ENCODE assay signal across 8 mouse cellular contexts in the genomic region with DNA sequence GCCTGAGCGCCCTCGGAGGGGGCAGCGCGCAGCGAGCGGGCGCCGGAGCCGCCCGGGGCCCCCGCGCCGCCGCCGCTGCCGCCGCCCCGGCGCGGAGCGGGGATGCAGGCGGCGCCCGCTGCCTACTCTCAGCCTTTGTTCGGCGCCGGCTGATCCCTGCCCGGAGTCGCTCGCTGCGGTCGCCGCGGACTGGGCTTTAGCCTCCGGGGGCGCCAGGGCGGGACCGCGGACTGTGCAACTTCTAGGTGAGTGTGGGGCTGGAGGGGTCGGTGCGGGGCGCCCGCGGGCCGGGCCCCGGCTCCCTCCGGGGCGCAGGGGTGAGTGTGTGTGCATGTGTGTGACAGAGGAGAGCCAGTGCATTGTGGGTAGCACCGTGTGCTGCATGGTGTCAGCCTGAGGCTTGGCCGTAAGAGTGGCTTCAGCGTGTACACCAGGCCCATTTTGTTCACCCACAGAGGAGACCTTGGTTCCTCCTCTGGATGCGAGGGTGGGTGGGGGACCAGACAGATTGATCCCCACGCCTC.
DNase-seq lines count a peak whose midpoint lies in the region; ATAC-seq and TF ChIP-seq lines count a peak whose summit lies in the region.

No protein-coding gene starts in this region.

- DNase-seq in urinary bladder, adult 2 months (ENCODE audit: low spot score), result peak; percentile 51
- DNase-seq in urinary bladder, postnatal 25 days (ENCODE audit: low spot score), result no peak
- peak; percentile 55 to 66 for DNase-seq in layer of hippocampus, postnatal 14 days (ENCODE audit: low spot score in 2 of 2)
- DNase-seq in right cerebral cortex, postnatal 14 days, result peak; percentile 50
- no peak for DNase-seq in urinary bladder, postnatal 14 days (ENCODE audit: low spot score)

- no peak for TF ChIP-seq CTCF in cortical plate, adult 2 months (IDR thresholded peaks at IDR 0.05; ENCODE audit: extremely low read depth, insufficient read depth, low read length)

- peaks cover 70% of the 10 kb centered on the region for H3K79me2 ChIP-seq in macrophage (ENCODE audit: inconsistent target)

- peak overlapping the region; percentile 56 for H3K4me3 ChIP-seq in cortical plate, adult 2 months (ENCODE audit: insufficient read depth, low read length)
- H3K4me3 ChIP-seq in heart, embryonic 15.5 days, result peak overlapping the region; percentile 85
- H3K4me3 ChIP-seq in macrophage (ENCODE audit: inconsistent target), result peak overlapping the region; percentile 6; the same call in 1 of the 2 replicates

- peaks cover 12% of the 10 kb centered on the region for H3K4me1 ChIP-seq in cortical plate, adult 2 months (ENCODE audit: control insufficient read depth, insufficient read depth, low read length)
- H3K4me1 ChIP-seq in heart, embryonic 15.5 days (replicated peaks), result peaks cover 90% of the 10 kb centered on the region

- H3K9me3 ChIP-seq in heart, embryonic 15.5 days (replicated peaks), result no peaks in the 10 kb centered on the region

- 1% methylated on average over 37 of the region's 53 CpGs for WGBS in heart, embryonic 15.5 days
- 3% methylated on average over 43 of the region's 53 CpGs for WGBS in macrophage (ENCODE audit: missing documents)

- peak overlapping the region; percentile 59 for H3K27ac ChIP-seq in cortical plate, adult 2 months (ENCODE audit: insufficient read depth, low read length)
- H3K27ac ChIP-seq in heart, embryonic 15.5 days, result peak overlapping the region; percentile 94
- peak overlapping the region; percentile 60 for H3K27ac ChIP-seq in macrophage

- peak overlapping the region; percentile 91 for H3K9ac ChIP-seq in heart, embryonic 15.5 days

- peak overlapping the region; percentile 99 for H3K4me2 ChIP-seq in heart, embryonic 15.5 days

- H3K27me3 ChIP-seq in heart, embryonic 15.5 days, result no peaks in the 10 kb centered on the region

- peak; percentile 54 for ATAC-seq in heart, embryonic 15.5 days (replicated peaks; ENCODE audit: insufficient number of reproducible peaks, insufficient read depth, low FRiP score, low read depth)

- TF ChIP-seq POLR2A in cortical plate, adult 2 months (IDR thresholded peaks at IDR 0.05; ENCODE audit: extremely low read depth, insufficient read depth, low read length), result peak; percentile 70; the same call in 1 of the 2 replicates

- H3K36me3 ChIP-seq in heart, embryonic 15.5 days, result no peaks in the 10 kb centered on the region
- peaks cover 3% of the 10 kb centered on the region; the same call in 1 of the 2 replicates for H3K36me3 ChIP-seq in macrophage (ENCODE audit: inconsistent target)

Comparison
In these comparisons a context has a peak if more than half of its experiments do, and no peak if none do; other contexts are left out.
1. DNase-seq: peak in urinary bladder, adult 2 months (single experiment), layer of hippocampus, postnatal 14 days (2 of 2) and right cerebral cortex, postnatal 14 days (single experiment); none in urinary bladder, postnatal 25 days (single experiment) and urinary bladder, postnatal 14 days (single experiment).
2. H3K4me3 ChIP-seq: peak in every context shown above with its lines; median percentile 85 in heart, embryonic 15.5 days; 56 in cortical plate, adult 2 months; 6 in macrophage.
3. Peak in every context shown above with its lines, with median percentiles within 50 percentile points of each other: H3K27ac ChIP-seq.